Mouse (Mus musculus): ENCODE results near the gene Il10rb. TPM values are rescaled to one million over a fixed set of nuclear protein-coding genes. Genes with fewer than 3 reads are reported as not detected.

The Il10rb gene
- 79.6 TPM for polyA plus RNA-seq (2017; shearing (Covaris generic))

DNA sequence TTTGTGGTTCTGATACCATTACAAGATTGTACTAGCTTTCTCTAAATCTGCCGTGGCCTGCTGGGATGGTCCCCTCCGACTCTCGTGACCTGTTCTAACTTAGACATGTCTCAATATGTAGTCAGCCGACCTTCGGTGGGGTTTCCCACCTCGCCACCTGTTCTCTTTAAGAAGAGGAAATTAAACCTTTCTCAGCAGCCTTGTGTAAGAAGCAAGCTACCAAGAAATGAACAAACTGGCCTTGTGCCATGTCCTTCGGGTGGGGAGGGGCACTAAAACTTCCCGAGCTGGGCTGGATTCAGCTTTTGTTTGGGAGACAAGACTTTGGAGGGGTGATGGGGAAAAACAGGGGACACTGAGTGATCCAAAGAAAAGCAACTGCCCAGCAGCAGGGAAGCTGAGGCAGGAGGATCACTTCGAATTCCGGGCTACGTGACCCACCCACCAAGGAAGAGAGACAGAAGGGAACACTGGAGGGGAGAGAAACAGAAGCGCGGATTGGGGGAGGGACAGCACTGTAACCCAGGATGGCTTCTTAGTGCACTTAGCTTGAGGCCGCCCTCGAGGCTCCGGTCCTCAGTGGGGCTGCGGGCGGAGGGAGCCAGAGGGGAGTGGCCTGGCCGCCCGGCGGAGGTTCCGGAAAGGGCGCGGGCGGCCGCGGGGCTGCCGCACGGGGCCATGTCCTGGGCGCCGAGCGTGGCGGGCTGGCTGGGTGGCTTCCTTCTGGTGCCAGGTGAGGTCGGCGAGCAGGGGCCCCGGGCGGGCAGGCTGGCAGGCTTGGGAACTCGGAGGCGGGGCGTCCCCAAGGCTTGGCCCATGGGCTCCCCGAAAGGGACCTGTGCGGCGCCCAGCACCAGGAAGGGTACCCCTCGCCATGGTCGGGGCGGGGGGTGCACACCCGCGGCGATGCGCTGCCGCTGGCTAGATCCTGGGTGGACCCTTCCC, at the start of gene Il10rb:
Il10rb (plus strand) TSS at position 525 of the 945 bp plus-strand sequence.

DNA sequence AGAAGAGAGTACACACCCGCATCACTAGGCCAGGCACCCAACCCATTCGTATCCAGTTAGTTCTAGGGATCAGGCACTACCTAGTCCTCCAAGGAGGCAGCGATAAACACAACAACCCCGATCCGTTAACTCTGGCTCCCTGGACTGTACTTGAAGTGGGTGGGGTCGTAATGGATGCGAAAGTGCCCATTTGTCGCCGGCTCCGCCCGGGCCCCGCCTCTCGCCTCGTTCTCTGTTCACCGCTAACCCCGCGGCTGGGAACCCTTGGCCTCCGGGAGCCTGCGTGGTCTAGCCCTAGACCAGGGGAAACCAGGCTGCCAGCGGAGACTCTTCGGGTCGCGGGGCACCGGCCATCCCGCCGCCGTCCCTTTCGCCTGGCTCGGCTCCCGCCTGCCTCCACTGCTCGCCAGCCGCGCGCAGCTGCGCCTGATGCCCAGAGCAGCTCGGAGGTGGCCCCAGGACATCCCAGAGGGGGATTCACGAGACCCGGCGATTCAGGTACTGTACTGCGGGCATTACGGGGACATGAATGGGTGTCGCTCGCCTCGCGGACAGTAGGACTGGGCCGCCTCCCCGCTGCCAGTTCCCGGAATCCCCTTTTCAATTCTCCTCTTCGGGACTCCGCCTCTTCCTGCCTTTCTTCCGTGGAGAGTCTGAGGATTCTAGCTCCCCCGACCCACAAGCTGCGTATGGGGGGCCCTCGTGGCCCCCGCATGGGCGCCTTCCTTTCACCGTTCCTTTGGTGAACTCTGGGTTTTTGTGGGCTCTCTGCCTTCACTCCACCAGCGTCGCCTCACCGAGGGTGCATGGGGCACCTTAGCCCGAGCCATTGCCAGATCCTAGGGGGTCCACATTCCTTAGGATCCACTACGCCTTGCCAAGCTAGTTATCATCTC, 33.1 kb upstream of the Il10rb start, which contains the start of gene Ifnar2:
Ifnar2 (plus strand) TSS at position 207 of the 896 bp plus-strand sequence.

DNA sequence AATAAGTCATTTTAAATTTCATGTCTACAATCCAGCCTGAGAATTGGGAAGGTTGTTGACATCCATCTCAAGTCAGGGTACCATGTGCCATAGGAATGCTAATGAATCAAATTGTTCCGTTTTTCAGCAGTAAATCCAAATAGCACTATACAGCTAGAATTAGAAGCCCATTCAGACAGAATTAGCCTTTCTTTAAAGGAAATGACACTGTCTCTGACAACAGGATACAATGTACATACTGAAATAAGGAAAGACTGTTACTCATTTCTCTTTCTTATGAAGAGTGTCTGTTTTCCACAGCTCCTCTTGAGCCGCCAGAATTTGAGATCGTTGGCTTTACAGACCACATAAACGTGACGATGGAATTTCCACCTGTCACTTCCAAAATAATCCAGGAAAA, 14.5 kb upstream of the Il10rb start, which contains the start of gene Gm21970:
Gm21970 (plus strand) TSS at position 301 of the 400 bp plus-strand sequence.

Other genes starting within 250 kb of the Il10rb start
- gene Olig2, start 180.7 kb upstream of the Il10rb start, polyA plus RNA-seq (2017; shearing (Covaris generic)) = not detected
- gene Olig1, start 136.4 kb upstream of the Il10rb start, polyA plus RNA-seq (2017; shearing (Covaris generic)) = not detected
- 152 TPM for gene Ifnar2, start 33.4 kb upstream of the Il10rb start, polyA plus RNA-seq (2017; shearing (Covaris generic))
- gene Gm21970, start 14.4 kb upstream of the Il10rb start, polyA plus RNA-seq (2017; shearing (Covaris generic)) = not detected
- 248 TPM for gene Ifnar1, start 79.1 kb downstream of the Il10rb start, polyA plus RNA-seq (2017; shearing (Covaris generic))
- gene Ifngr2, start 140.9 kb downstream of the Il10rb start, polyA plus RNA-seq (2017; shearing (Covaris generic)) = 40.4 TPM
- gene Tmem50b, start 191.6 kb downstream of the Il10rb start, polyA plus RNA-seq (2017; shearing (Covaris generic)) = 44.0 TPM
- 0.51 TPM for gene Dnajc28, start 212.9 kb downstream of the Il10rb start, polyA plus RNA-seq (2017; shearing (Covaris generic))
- 51.4 TPM for gene Gart, start 240.8 kb downstream of the Il10rb start, polyA plus RNA-seq (2017; shearing (Covaris generic))
- gene Son, start 241.3 kb downstream of the Il10rb start, polyA plus RNA-seq (2017; shearing (Covaris generic)) = 138 TPM